Mouse (Mus musculus): ENCODE data around the gene Rassf2.

DNA sequence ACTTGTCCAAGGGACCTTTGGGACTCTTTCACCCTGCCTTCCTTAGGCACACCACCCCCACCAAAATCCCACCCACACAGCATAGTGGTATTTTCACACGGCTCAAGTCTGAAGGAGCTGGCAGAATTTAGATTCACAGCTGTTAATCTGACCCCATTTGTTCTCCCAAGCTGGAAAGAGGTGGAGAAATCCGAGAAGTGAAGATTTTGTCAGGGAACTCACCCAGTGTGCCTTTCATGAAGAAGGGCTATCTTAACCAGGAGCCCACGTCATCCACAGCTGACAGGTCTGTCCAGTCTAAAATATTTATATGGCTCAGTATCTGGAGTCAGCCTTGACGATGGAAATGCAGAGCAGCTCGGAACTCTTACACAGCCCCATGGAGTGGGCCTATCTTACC, 6.3 kb upstream of the Rassf2 start:
- TF ChIP-seq CTCF (IDR thresholded peaks at IDR 0.05; ENCODE audit: borderline replicate concordance, control insufficient read depth, extremely low read depth, insufficient read depth, low read length, poor library complexity) (no peak), POLR2A (IDR thresholded peaks at IDR 0.05; ENCODE audit: control insufficient read depth, extremely low read depth, insufficient read depth, low read length, poor library complexity) (no peak)
